ENCODE assay signal across 11 mouse cellular contexts in the genomic region with DNA sequence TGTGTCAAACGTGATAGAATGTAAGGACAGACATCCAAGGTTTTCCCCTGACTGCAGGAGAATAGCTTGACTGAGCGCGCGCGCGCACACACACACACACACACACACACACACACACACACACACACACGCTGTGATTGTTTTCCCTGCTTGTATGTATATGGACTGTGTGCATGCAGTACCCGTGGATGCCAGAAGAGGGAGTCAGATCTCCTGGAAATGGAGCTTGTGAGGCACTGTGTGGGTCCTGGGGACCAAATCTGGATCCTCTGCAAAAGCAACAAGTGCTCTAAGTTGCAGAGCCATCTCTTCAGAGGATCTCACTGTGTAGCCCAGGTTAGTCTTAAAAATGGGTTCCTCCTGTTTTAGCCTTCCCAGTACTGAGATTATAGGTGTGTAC. TPM values are rescaled to one million over a fixed set of nuclear protein-coding genes. Genes with fewer than 3 reads are reported as not detected.
A peak's percentile ranks its signal among the peaks of the same experiment; 100 is the strongest.
DNase-seq lines count a peak whose midpoint lies in the region; TF ChIP-seq lines count a peak whose summit lies in the region.
"Had no signal": no experiment of that assay in that cellular context is flagged by ENCODE, and none has a peak within 500 bp of the region (broad histone marks: within the 10 kb centered on the region; RNA-seq: fewer than 3 reads in every experiment).

No protein-coding gene starts in this region.

- H3K27ac ChIP-seq in left cerebral cortex, adult 2 months, result no peak overlapping the region
- H3K27ac ChIP-seq: neural tube, embryonic 13.5 days had no signal

- peak; percentile 14 for TF ChIP-seq CTCF in left cerebral cortex, adult 2 months (IDR thresholded peaks at IDR 0.05)

- DNase-seq in adrenal gland, postnatal 14 days, result peak; percentile 32
- DNase-seq in adrenal gland, postnatal 36 days, result no peak
- no peak for DNase-seq in left cerebral cortex, adult 2 months (ENCODE audit: extremely low spot score in 1 of 2, low spot score in 2 of 2)
- no peak for DNase-seq in left cerebral cortex, postnatal 14 days (ENCODE audit: low spot score in 2 of 2)
- DNase-seq in NIH3T3 (ENCODE audit: low read depth), result peak; percentile 21
- DNase-seq in naive thymus-derived CD4-positive, alpha-beta T cell, adult 2 months (ENCODE audit: low read depth), result peak; percentile 28
- no peak for DNase-seq in right cerebral cortex, postnatal 4 days
- no peak for DNase-seq in urinary bladder, adult 2 months (ENCODE audit: low spot score)
- DNase-seq: layer of hippocampus, postnatal 36 days had no signal

- intact Hi-C loops in left cerebral cortex, adult 2 months (cut with DNase I), result no loop called here
- intact Hi-C loops in left cerebral cortex, postnatal 14 days (cut with DNase I), result no loop called here

- no peak overlapping the region for H3K4me3 ChIP-seq in left cerebral cortex, adult 2 months
- H3K4me3 ChIP-seq: erythroblast, embryonic 14.5 days; neural tube, embryonic 13.5 days had no signal

RNA-seq across cellular contexts. Expression of gene Lrp3, which starts 44.1 kb away (rescaled TPM):
- total RNA-seq in adrenal gland, postnatal 14 days (2021), result 15.1 and 18.3 TPM in 2 replicates
- total RNA-seq in adrenal gland, postnatal 36 days (2021), result 10 to 100 TPM; 18.4 to 19.3 TPM
- 10 to 100 TPM; 80.8 to 86.8 TPM for total RNA-seq in left cerebral cortex, adult 2 months (2021)
- 10 to 100 TPM; 83.8 to 84.6 TPM for total RNA-seq in left cerebral cortex, postnatal 14 days (2021)
- 13.3 and 19.3 TPM in 2 replicates for polyA plus RNA-seq in urinary bladder, adult 2 months (2012; rRNA removed)

RNA-seq across cellular contexts. Expression of gene Gpatch1, which starts 58.9 kb away (rescaled TPM):
- 14.0 and 17.1 TPM in 2 replicates for total RNA-seq in adrenal gland, postnatal 14 days (2021)
- total RNA-seq in adrenal gland, postnatal 36 days (2021), result 10 to 100 TPM; 14.9 to 17.5 TPM
- total RNA-seq in left cerebral cortex, adult 2 months (2021), result 10 to 100 TPM; 27.3 to 27.7 TPM
- 10 to 100 TPM; 22.8 to 23.7 TPM for total RNA-seq in left cerebral cortex, postnatal 14 days (2021)
- polyA plus RNA-seq in urinary bladder, adult 2 months (2012; rRNA removed), result 11.6 and 11.7 TPM in 2 replicates

Comparison
In these comparisons a context has a peak if more than half of its experiments do, and no peak if none do; other contexts are left out.
1. DNase-seq: peak in adrenal gland, postnatal 14 days (single experiment), NIH3T3 (single experiment) and naive thymus-derived CD4-positive, alpha-beta T cell, adult 2 months (single experiment); none in adrenal gland, postnatal 36 days (0 of 2), left cerebral cortex, adult 2 months (0 of 2), left cerebral cortex, postnatal 14 days (0 of 2), right cerebral cortex, postnatal 4 days (single experiment) and urinary bladder, adult 2 months (single experiment).